Mouse (Mus musculus): Measurements from ENCODE around the gene Gm21725.
"Not testable (repeated sequence)": the region's sequence is repeated elsewhere in the genome, so short reads cannot be mapped to it uniquely, and the experiment has no call there.

The Gm21725 gene

GRCm38 (mm10) chrY:13348963-13349362 is at the start of gene Gm21725:
TSS of gene Gm21725 (minus strand) at chrY:13349063.
- DNase-seq: not testable (repeated sequence)

Data from lung, postnatal 36 days (tissue).